Mouse (Mus musculus) embryonic facial prominence, embryonic 14.5 days (tissue): ENCODE measurements around the gene Lhb. TPM values are rescaled to one million over a fixed set of nuclear protein-coding genes. Genes with fewer than 3 reads are reported as not detected.
A peak's percentile ranks its signal among the peaks of the same experiment; 100 is the strongest.

ENCODE experiments used
- ATAC-seq: fragments of 200-750 bp; cut with Nextera tagmentation; 2 replicates; pipeline ENCODE4 v1.8.0; 2017; ENCODE audit warnings: low read depth, moderate number of reproducible peaks, moderate TSS enrichment
- DNase-seq: peaks from one replicate; pipeline ENCODE4 v3.0.0-alpha.2; 2015; ENCODE audit warnings: low spot score
- H3K27ac ChIP-seq: fragments of 300-500 bp; sonication (generic); replicated peaks from 2 replicates; pipeline ENCODE4 v1.5.1; 2014; ENCODE audit warnings: low read depth, mild to moderate bottlenecking, low read length, moderate library complexity
- H3K27me3 ChIP-seq: fragments of 300-500 bp; sonication (generic); replicated peaks from 2 replicates; pipeline ENCODE4 v1.6.1; 2014; ENCODE audit warnings: low read length; ENCODE audit not compliant: control insufficient read depth, insufficient read depth
- H3K36me3 ChIP-seq: fragments of 300-500 bp; sonication (generic); 2 replicates; pipeline ENCODE4 v1.6.1; 2014; ENCODE audit warnings: low read length, mixed read lengths; ENCODE audit not compliant: control insufficient read depth, insufficient read depth
- H3K4me1 ChIP-seq: fragments of 300-500 bp; sonication (generic); 2 replicates; pipeline ENCODE4 v1.6.1; 2014; ENCODE audit warnings: antibody characterized with exemption, low read length; ENCODE audit not compliant: control insufficient read depth, insufficient read depth
- H3K4me2 ChIP-seq: fragments of 300-500 bp; sonication (generic); 2 replicates; pipeline ENCODE4 v1.6.1; 2014; ENCODE audit warnings: low read depth, mild to moderate bottlenecking, low read length, moderate library complexity, mixed read lengths
- H3K4me3 ChIP-seq: fragments of 300-500 bp; sonication (generic); 2 replicates; pipeline ENCODE4 v1.5.1; 2014; ENCODE audit warnings: low read depth, mild to moderate bottlenecking, low read length
- H3K9ac ChIP-seq: fragments of 300-500 bp; sonication (generic); 2 replicates; pipeline ENCODE4 v1.6.1; 2014; ENCODE audit warnings: low read depth, mild to moderate bottlenecking, low read length, moderate library complexity, mixed read lengths
- H3K9me3 ChIP-seq: fragments of 300-500 bp; sonication (generic); 2 replicates; pipeline ENCODE4 v1.6.1; 2016; ENCODE audit warnings: low read length; ENCODE audit not compliant: control insufficient read depth
- WGBS: fragments of 180-500 bp; shearing (Covaris S2); extraction: QIAGEN DNeasy Blood & Tissue Kit; methylation state at CpG from one replicate; pipeline ENCODE4 v1.1.7; 2014; 5-methylcytosine and 5-hydroxymethylcytosine counted together
- polyA plus RNA-seq: library from polyadenylated mRNA; unstranded; fragments of >200 nt; fragmentation: Nextera tagmentation; extraction: Ambion mirVana; gene quantifications from 2 replicates; pipeline ENCODE4 v1.2.1, GENCODE M21; 2014

The Lhb gene
- polyA plus RNA-seq, 1 experiment from 2014 or later = 1.4 TPM

GRCm38 (mm10) chr7:45401521-45402085 is 19.0 kb upstream of the Lhb start:
- H3K9ac ChIP-seq = no peak overlapping the region

GRCm38 (mm10) chr7:45403532-45404261 is 16.9 kb upstream of the Lhb start:
- DNase-seq (peak; percentile 68), ATAC-seq (no peak)
- no peak overlapping the region for H3K27ac ChIP-seq
- H3K4me3 ChIP-seq = no peak overlapping the region
- 44% methylated on average over 6 of the region's 6 CpGs for WGBS
- peaks cover 10% of the 10 kb centered on the region; the same call in 1 of the 2 replicates for H3K4me1 ChIP-seq
- no peaks in the 10 kb centered on the region for H3K9me3 ChIP-seq
- no peak overlapping the region for H3K4me2 ChIP-seq
- no peaks in the 10 kb centered on the region for H3K36me3 ChIP-seq
- H3K9ac ChIP-seq = no peak overlapping the region
- peaks cover 39% of the 10 kb centered on the region for H3K27me3 ChIP-seq

More at GRCm38 (mm10) chr7:45401521-45402085, 19.0 kb upstream of the Lhb start:
- no peaks in the 10 kb centered on the region for H3K36me3 ChIP-seq
- H3K27me3 ChIP-seq = peaks cover 18% of the 10 kb centered on the region
- no peaks in the 10 kb centered on the region for H3K9me3 ChIP-seq
- no peak overlapping the region for H3K4me2 ChIP-seq
- peaks cover 8% of the 10 kb centered on the region; the same call in 1 of the 2 replicates for H3K4me1 ChIP-seq
- no peak overlapping the region for H3K4me3 ChIP-seq
- DNase-seq (no peak), ATAC-seq (no peak)
- 56% methylated on average over 10 of the region's 10 CpGs for WGBS
- H3K27ac ChIP-seq = no peak overlapping the region

DNA sequence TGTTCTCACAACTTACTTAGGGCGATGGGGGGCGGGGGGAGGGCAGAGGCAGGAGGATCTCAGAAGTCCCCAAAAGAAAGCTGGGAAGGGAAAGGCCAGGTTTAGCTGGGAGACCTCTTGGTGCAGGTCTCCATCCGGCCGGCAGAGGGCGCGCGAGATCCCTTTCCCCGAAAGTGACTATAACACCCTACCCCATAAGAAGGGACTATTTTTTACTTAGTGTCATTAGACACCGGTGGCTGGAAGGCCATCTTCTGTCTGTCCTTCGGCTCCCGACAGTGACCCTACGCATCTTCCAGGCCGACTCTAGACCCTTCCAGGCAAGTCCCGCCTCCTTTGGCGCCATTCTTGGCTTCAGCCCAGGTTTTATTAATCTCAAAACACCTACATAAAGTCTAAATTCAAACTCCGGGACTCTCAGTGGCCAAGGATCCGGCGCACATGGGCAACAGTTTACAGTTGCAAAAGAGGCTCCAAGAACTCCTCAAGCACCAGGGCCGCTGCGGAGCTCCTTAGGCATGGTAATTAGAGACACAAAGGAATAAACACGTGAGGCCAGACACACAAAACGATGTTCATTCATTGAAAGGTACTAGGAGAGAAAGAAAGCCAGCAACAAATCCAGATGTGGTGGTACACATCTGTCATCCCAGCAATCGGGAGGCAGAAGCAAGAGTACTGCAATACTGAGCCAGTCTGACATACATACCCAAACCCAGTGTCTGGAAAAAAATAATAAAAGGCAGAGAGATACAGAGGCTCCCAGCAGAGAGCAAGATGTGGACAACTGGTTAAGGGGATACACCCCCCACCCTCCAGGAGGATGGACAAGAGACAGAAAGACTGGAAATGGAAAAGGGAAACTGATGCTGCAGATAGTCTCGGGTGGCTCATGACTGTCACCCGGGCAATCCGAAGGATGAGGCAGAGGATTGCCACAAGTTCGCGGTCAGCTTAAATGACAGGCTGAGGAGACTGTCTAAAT is 15.2 kb upstream of the Lhb start, which contains the start of gene Kcna7:
TSS of gene Kcna7 (plus strand) at position 563 of the 985 bp plus-strand sequence.
- H3K36me3 ChIP-seq = no peaks in the 10 kb centered on the region
- H3K4me2 ChIP-seq = peak within 1 kb of the TSS; percentile 64
- ATAC-seq (peak; percentile 64; the same call in 1 of the 2 replicates), DNase-seq (peak; percentile 14)
- H3K27me3 ChIP-seq = peaks cover 56% of the 10 kb centered on the region
- 10% methylated on average over 27 of the region's 28 CpGs for WGBS
- peak within 1 kb of the TSS; percentile 58 for H3K9ac ChIP-seq
- H3K4me1 ChIP-seq = peaks cover 10% of the 10 kb centered on the region; the same call in 1 of the 2 replicates
- H3K27ac ChIP-seq = no peak within 1 kb of the TSS
- H3K9me3 ChIP-seq = no peaks in the 10 kb centered on the region
- peak within 1 kb of the TSS; percentile 45 for H3K4me3 ChIP-seq

DNA sequence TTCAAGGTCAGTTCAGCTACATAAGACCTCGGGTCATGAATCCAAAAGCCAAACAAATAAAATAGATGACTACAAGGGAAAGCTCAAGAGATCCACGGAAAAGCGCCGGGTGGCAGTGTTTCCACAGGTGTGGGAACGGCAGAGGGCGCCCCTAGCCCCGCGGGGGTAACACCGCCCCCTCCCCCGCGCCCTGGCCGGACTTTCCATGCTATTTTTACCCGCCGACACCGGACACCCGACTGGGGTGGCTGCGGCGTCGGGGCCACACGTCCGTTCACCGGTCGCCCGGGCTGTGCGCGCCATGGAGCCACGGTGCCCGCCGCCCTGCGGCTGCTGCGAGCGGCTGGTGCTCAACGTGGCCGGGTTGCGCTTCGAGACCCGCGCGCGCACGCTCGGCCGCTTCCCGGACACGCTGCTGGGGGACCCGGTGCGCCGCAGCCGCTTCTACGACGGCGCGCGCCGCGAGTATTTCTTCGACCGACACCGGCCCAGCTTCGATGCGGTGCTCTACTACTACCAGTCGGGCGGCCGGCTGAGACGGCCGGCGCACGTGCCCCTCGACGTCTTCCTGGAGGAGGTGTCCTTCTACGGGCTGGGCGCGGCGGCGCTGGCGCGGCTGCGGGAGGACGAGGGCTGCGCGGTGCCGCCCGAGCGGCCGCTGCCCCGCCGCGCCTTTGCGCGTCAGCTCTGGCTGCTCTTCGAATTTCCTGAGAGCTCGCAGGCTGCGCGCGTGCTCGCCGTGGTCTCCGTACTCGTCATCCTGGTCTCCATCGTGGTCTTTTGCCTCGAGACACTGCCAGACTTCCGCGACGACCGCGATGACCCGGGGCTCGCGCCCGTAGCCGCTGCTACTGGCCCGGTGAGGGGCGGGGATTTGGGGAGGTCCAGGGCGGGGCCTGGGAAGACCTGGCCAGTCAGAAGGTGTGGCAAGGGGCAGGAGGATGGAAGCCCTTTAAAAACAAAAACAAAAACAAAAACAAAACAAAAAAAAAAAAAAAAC is 14.2 kb upstream of the Lhb start:
- Histone ChIP-seq H3K4me1 (peaks cover 10% of the 10 kb centered on the region; the same call in 1 of the 2 replicates), H3K9me3 (no peaks in the 10 kb centered on the region), H3K36me3 (no peaks in the 10 kb centered on the region), H3K4me2 (peak overlapping the region; percentile 64), H3K27me3 (peaks cover 66% of the 10 kb centered on the region), H3K4me3 (peak overlapping the region; percentile 45), H3K27ac (no peak overlapping the region), H3K9ac (peak overlapping the region; percentile 58)
- DNase-seq = peak; percentile 12
- WGBS = 2% methylated on average over 58 of the region's 114 CpGs
- peak; percentile 8; the same call in 1 of the 2 replicates for ATAC-seq

DNA sequence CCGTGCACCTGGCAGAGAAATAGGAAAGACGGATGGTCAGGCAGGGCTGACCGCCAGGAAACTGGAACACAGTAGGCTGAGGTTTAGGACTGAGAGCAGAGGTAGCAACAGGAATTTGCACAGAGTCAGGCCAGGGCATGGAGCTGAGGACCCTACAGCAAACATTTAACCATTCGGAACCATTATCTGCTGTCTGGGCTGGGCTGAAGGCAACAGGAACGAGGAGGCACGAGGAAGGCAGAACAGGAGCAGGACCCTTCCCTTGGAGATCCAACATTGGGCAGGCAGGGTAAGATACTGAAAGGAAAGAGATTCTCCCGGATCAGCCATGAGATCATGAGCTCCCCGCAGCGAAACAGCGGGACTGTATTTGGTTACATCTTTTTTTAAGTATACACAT is 12.8 kb upstream of the Lhb start:
- Histone ChIP-seq H3K9me3 (no peaks in the 10 kb centered on the region), H3K4me1 (peaks cover 10% of the 10 kb centered on the region; the same call in 1 of the 2 replicates), H3K27me3 (peaks cover 71% of the 10 kb centered on the region), H3K27ac (no peak overlapping the region), H3K4me3 (no peak overlapping the region), H3K4me2 (no peak overlapping the region), H3K36me3 (no peaks in the 10 kb centered on the region), H3K9ac (no peak overlapping the region)
- ATAC-seq (no peak), DNase-seq (no peak)
- WGBS = 82% methylated on average over 10 of the region's 10 CpGs

- ATAC-seq (no peak), DNase-seq (no peak)
- Histone ChIP-seq H3K27me3 (peaks cover 76% of the 10 kb centered on the region), H3K9me3 (no peaks in the 10 kb centered on the region), H3K4me1 (peaks cover 10% of the 10 kb centered on the region; the same call in 1 of the 2 replicates), H3K9ac (no peak overlapping the region), H3K36me3 (no peaks in the 10 kb centered on the region), H3K4me3 (no peak overlapping the region), H3K4me2 (no peak overlapping the region), H3K27ac (no peak overlapping the region)
- WGBS = 70% methylated on average over 7 of the region's 7 CpGs
These were observed 12.3 kb upstream of the Lhb start for GRCm38 (mm10) chr7:45408351-45408750.

- H3K4me3 ChIP-seq = no peak overlapping the region
- peaks cover 11% of the 10 kb centered on the region; the same call in 1 of the 2 replicates for H3K4me1 ChIP-seq
- H3K9ac ChIP-seq = no peak overlapping the region
- no peaks in the 10 kb centered on the region for H3K9me3 ChIP-seq
- H3K27ac ChIP-seq = no peak overlapping the region
- ATAC-seq (no peak), DNase-seq (no peak)
- no peak overlapping the region for H3K4me2 ChIP-seq
- H3K36me3 ChIP-seq = no peaks in the 10 kb centered on the region
- 89% methylated on average over 17 of the region's 17 CpGs for WGBS
- peaks cover 82% of the 10 kb centered on the region for H3K27me3 ChIP-seq
These were observed 11.7 kb upstream of the Lhb start for GRCm38 (mm10) chr7:45408949-45409348.
